Mouse (Mus musculus) ES-E14 (cell line): Measurements from ENCODE around the gene Aco1. TPM values are rescaled to one million over a fixed set of nuclear protein-coding genes. Genes with fewer than 3 reads are reported as not detected.

Source experiments
- DNase-seq: peaks from one replicate; pipeline ENCODE4 v3.0.0-alpha.2; 2013; ENCODE audit warnings: low read depth, low spot score
- H3K27ac ChIP-seq: 2 replicates; pipeline ENCODE4 v1.5.1; 2012; ENCODE audit warnings: low read depth, mild to moderate bottlenecking, low read length, moderate library complexity, mixed read lengths; ENCODE audit not compliant: poor library complexity, insufficient read depth, severe bottlenecking
- H3K36me3 ChIP-seq: 2 replicates; pipeline ENCODE4 v1.6.1; 2012; ENCODE audit warnings: mild to moderate bottlenecking, low read length, moderate library complexity, mixed read lengths; ENCODE audit not compliant: control insufficient read depth, poor library complexity, insufficient read depth, severe bottlenecking
- H3K4me1 ChIP-seq, 2 experiments: fragments of 150-350 bp in 1 of 2; sonication (generic) in 1 of 2; 2 replicates each; pipeline ENCODE4 v1.6.1; 2012; ENCODE audit warnings: low read length in 2 of 2, mild to moderate bottlenecking in 1 of 2, mixed read lengths in 1 of 2; ENCODE audit not compliant: control insufficient read depth in 2 of 2, insufficient read depth in 2 of 2, poor library complexity in 1 of 2
- H3K4me3 ChIP-seq, 2 experiments: fragments of 150-350 bp in 1 of 2; sonication (generic) in 1 of 2; 2 replicates each; pipeline ENCODE4 v1.5.1; 2012; ENCODE audit warnings: low read length in 2 of 2, low read depth in 1 of 2, mild to moderate bottlenecking in 1 of 2, mixed read lengths in 1 of 2; ENCODE audit not compliant: insufficient read depth in 1 of 2, poor library complexity in 1 of 2, severe bottlenecking in 1 of 2
- H3K9ac ChIP-seq: 2 replicates; pipeline ENCODE4 v1.6.1; 2012; ENCODE audit warnings: low read depth, mild to moderate bottlenecking, low read length, mixed read lengths; ENCODE audit not compliant: poor library complexity, insufficient read depth, severe bottlenecking
- H3K9me3 ChIP-seq: fragments of 150-350 bp; sonication (generic); 2 replicates; pipeline ENCODE4 v1.6.1; 2012; ENCODE audit warnings: low read depth, mild to moderate bottlenecking, low read length; ENCODE audit not compliant: control insufficient read depth, insufficient read depth
- CHD2 ChIP-seq: IDR thresholded peaks from 2 replicates; pipeline ENCODE4 v1.6.1; 2014; ENCODE audit warnings: mild to moderate bottlenecking, low read depth, low read length, inconsistent platforms
- HCFC1 ChIP-seq: IDR thresholded peaks from 2 replicates; pipeline ENCODE4 v1.6.1; 2012; ENCODE audit warnings: low read length, inconsistent platforms, borderline replicate concordance; ENCODE audit not compliant: insufficient read depth
- MAFK ChIP-seq: IDR thresholded peaks from 2 replicates; pipeline ENCODE4 v1.6.1; 2014; ENCODE audit warnings: mild to moderate bottlenecking, low read depth, low read length, inconsistent platforms; ENCODE audit not compliant: insufficient read depth
- ZC3H11A ChIP-seq: IDR thresholded peaks from 2 replicates; pipeline ENCODE4 v1.6.1; 2012; ENCODE audit warnings: low read depth, mild to moderate bottlenecking, inconsistent platforms, low read length, borderline replicate concordance
- ZNF384 ChIP-seq: IDR thresholded peaks from 2 replicates; pipeline ENCODE4 v1.6.1; 2012; ENCODE audit warnings: low read depth, low read length, inconsistent platforms
- in situ Hi-C, 2 experiments: fragments of 600-800 bp; cut with MboI; formaldehyde crosslinking; loops; one replicate each; pipeline ENCODE4 v1.15.1; 2025; ENCODE audit warnings: low sequenced_read_pairs in 2 of 2, inconsistent platforms in 1 of 2; ENCODE audit not compliant: unreplicated experiment in 2 of 2
- total RNA-seq: library from RNA; depleted of rRNA; stranded (reverse); fragments of 300-350 nt; gene quantifications from 2 replicates; pipeline ENCODE4 v1.2.3, GENCODE M21; 2012

Gene Aco1
- total RNA-seq, 1 experiment: 29.0 TPM

GRCm38 (mm10) chr4:40155467-40155999, 12.7 kb downstream of the Aco1 start:
- in situ Hi-C loops: no loop called here

GRCm38 (mm10) chr4:40156153-40156552, 13.3 kb downstream of the Aco1 start:
- in situ Hi-C loops: no loop called here
- DNase-seq: no peak

More at GRCm38 (mm10) chr4:40155467-40155999, 12.7 kb downstream of the Aco1 start:
- peaks cover 0 to 5% of the 10 kb centered on the region in 2 experiments; a peak in 1 of 4 replicates for H3K4me1 ChIP-seq
- 0 out of 2 replicates have a peak, but pooled peaks cover under 1% of the 10 kb centered on the region for H3K36me3 ChIP-seq
- H3K9me3 ChIP-seq: no peaks in the 10 kb centered on the region
- H3K9ac ChIP-seq: no peak overlapping the region
- H3K4me3 ChIP-seq: no peak overlapping the region
- DNase-seq: no peak
- no peak overlapping the region for H3K27ac ChIP-seq
- TF ChIP-seq ZNF384 (no peak), MAFK (no peak), ZC3H11A (no peak), CHD2 (no peak), HCFC1 (no peak)

GRCm38 (mm10) chr4:40156582-40157499, 14.0 kb downstream of the Aco1 start:
- in situ Hi-C loops: no loop called here
- Histone ChIP-seq H3K9ac (no peak overlapping the region), H3K4me1 (peaks cover 0 to 5% of the 10 kb centered on the region in 2 experiments; a peak in 1 of 4 replicates), H3K27ac (no peak overlapping the region), H3K36me3 (0 out of 2 replicates have a peak, but pooled peaks cover 3% of the 10 kb centered on the region), H3K9me3 (no peaks in the 10 kb centered on the region), H3K4me3 (peak overlapping the region; percentile 9 to 38; a peak in 3 of 4 replicates)
- DNase-seq: no peak
- TF ChIP-seq ZC3H11A: no peak
- TF ChIP-seq MAFK: no peak
- no peak for TF ChIP-seq HCFC1
- no peak for TF ChIP-seq ZNF384
- TF ChIP-seq CHD2: no peak

More at GRCm38 (mm10) chr4:40156153-40156552, 13.3 kb downstream of the Aco1 start:
- H3K4me3 ChIP-seq: no peak overlapping the region
- no peak overlapping the region for H3K9ac ChIP-seq
- 0 out of 2 replicates have a peak, but pooled peaks cover 3% of the 10 kb centered on the region for H3K36me3 ChIP-seq
- no peaks in the 10 kb centered on the region for H3K9me3 ChIP-seq
- TF ChIP-seq HCFC1 (no peak), MAFK (no peak), ZC3H11A (no peak), CHD2 (no peak), ZNF384 (no peak)
- no peak overlapping the region for H3K27ac ChIP-seq
- H3K4me1 ChIP-seq: peaks cover 0 to 5% of the 10 kb centered on the region in 2 experiments; a peak in 1 of 4 replicates

GRCm38 (mm10) chr4:40157500-40158223, 14.8 kb downstream of the Aco1 start:
- Histone ChIP-seq H3K9ac (no peak overlapping the region), H3K4me1 (peaks cover 0 to 5% of the 10 kb centered on the region in 2 experiments; a peak in 1 of 4 replicates), H3K27ac (no peak overlapping the region), H3K36me3 (0 out of 2 replicates have a peak, but pooled peaks cover 3% of the 10 kb centered on the region), H3K4me3 (no peak overlapping the region), H3K9me3 (no peaks in the 10 kb centered on the region)
- no peak for DNase-seq
- in situ Hi-C loops: no loop called here
- TF ChIP-seq CHD2: no peak
- no peak for TF ChIP-seq MAFK
- no peak for TF ChIP-seq ZC3H11A
- TF ChIP-seq HCFC1: no peak
